Mouse (Mus musculus) liver, postnatal 0 days (tissue): ENCODE results near the gene Esrrg.

Experiments
- CTCF ChIP-seq: sonication (generic); IDR thresholded peaks from 2 replicates; pipeline ENCODE4 v1.5.1; 2016; ENCODE audit warnings: antibody characterized with exemption, low read depth
- EP300 ChIP-seq: IDR thresholded peaks from 2 replicates; pipeline ENCODE4 v1.6.1; 2016; ENCODE audit warnings: antibody characterized with exemption, low read depth, mild to moderate bottlenecking

DNA sequence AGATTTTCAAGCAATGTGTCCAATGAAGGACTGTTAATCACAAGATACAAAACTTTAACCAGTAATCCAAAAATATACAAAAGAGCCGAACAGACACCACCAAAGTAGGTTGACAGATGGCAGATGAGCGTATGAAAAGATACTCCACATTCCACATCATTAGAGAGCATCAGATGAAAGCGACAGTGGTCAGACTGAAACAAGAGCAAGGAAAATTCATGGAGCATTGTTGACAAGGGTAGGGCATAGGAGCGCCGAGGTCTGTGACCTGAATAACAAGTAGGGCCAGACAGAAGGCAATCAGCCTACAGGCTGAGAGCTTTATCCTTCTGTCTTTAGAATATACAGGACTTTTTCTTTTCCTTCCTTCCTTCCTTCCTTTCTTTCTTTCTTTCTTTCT, 157.0 kb downstream of the Esrrg start:
- TF ChIP-seq CTCF (no peak), EP300 (no peak)
